Mouse (Mus musculus): ENCODE data around the gene Klhdc8a. TPM values are rescaled to one million over a fixed set of nuclear protein-coding genes. Genes with fewer than 3 reads are reported as not detected.

The Klhdc8a gene
- polyA plus RNA-seq, 1 experiment, result 0.69 TPM

- Histone ChIP-seq H3K4me1 (ENCODE audit: control insufficient read depth, insufficient read depth, low read length) (peaks cover 18% of the 10 kb centered on the region), H3K36me3 (ENCODE audit: control insufficient read depth, insufficient read depth, low read length) (no peaks in the 10 kb centered on the region), H3K27me3 (ENCODE audit: control insufficient read depth, insufficient read depth, low read length) (no peaks in the 10 kb centered on the region), H3K4me3 (ENCODE audit: control insufficient read depth, low read depth, low read length) (no peak overlapping the region), H3K27ac (ENCODE audit: control insufficient read depth, insufficient read depth, low read depth, low read length) (no peak overlapping the region)
- TF ChIP-seq POLR2A (IDR thresholded peaks at IDR 0.05; ENCODE audit: control insufficient read depth, low read depth, low read length) (no peak), CTCF (IDR thresholded peaks at IDR 0.05; ENCODE audit: control insufficient read depth, insufficient read depth, insufficient replicate concordance, low read depth, low read length) (no peak)
These were observed 19.8 kb downstream of the Klhdc8a start for GRCm38 (mm10) chr1:132317894-132318863.

- TF ChIP-seq POLR2A (IDR thresholded peaks at IDR 0.05; ENCODE audit: control insufficient read depth, low read depth, low read length), result no peak
- no peak for TF ChIP-seq CTCF (IDR thresholded peaks at IDR 0.05; ENCODE audit: control insufficient read depth, insufficient read depth, insufficient replicate concordance, low read depth, low read length)
- Histone ChIP-seq H3K27me3 (ENCODE audit: control insufficient read depth, insufficient read depth, low read length) (no peaks in the 10 kb centered on the region), H3K27ac (ENCODE audit: control insufficient read depth, insufficient read depth, low read depth, low read length) (no peak overlapping the region), H3K4me3 (ENCODE audit: control insufficient read depth, low read depth, low read length) (no peak overlapping the region), H3K36me3 (ENCODE audit: control insufficient read depth, insufficient read depth, low read length) (no peaks in the 10 kb centered on the region), H3K4me1 (ENCODE audit: control insufficient read depth, insufficient read depth, low read length) (peaks cover 18% of the 10 kb centered on the region)
These were observed 20.8 kb downstream of the Klhdc8a start for GRCm38 (mm10) chr1:132319242-132319641.

GRCm38 (mm10) chr1:132321821-132322580 lies 23.6 kb downstream of the Klhdc8a start:
- peak overlapping the region; percentile 23; the same call in 1 of the 2 replicates for H3K27ac ChIP-seq (ENCODE audit: control insufficient read depth, insufficient read depth, low read depth, low read length)
- peak overlapping the region; percentile 68; the same call in 1 of the 2 replicates for H3K4me3 ChIP-seq (ENCODE audit: control insufficient read depth, low read depth, low read length)
- no peaks in the 10 kb centered on the region for H3K27me3 ChIP-seq (ENCODE audit: control insufficient read depth, insufficient read depth, low read length)
- no peak for TF ChIP-seq POLR2A (IDR thresholded peaks at IDR 0.05; ENCODE audit: control insufficient read depth, low read depth, low read length)
- TF ChIP-seq CTCF (IDR thresholded peaks at IDR 0.05; ENCODE audit: control insufficient read depth, insufficient read depth, insufficient replicate concordance, low read depth, low read length), result no peak
- H3K36me3 ChIP-seq (ENCODE audit: control insufficient read depth, insufficient read depth, low read length), result no peaks in the 10 kb centered on the region
- H3K4me1 ChIP-seq (ENCODE audit: control insufficient read depth, insufficient read depth, low read length), result peaks cover 6% of the 10 kb centered on the region

- peaks cover 6% of the 10 kb centered on the region for H3K4me1 ChIP-seq (ENCODE audit: control insufficient read depth, insufficient read depth, low read length)
These were observed 24.5 kb downstream of the Klhdc8a start for GRCm38 (mm10) chr1:132322711-132323542.

GRCm38 (mm10) chr1:132326777-132327176 lies 28.4 kb downstream of the Klhdc8a start:
- peaks cover 6% of the 10 kb centered on the region for H3K4me1 ChIP-seq (ENCODE audit: control insufficient read depth, insufficient read depth, low read length)
- no peak overlapping the region for H3K27ac ChIP-seq (ENCODE audit: control insufficient read depth, insufficient read depth, low read depth, low read length)
- no peaks in the 10 kb centered on the region for H3K27me3 ChIP-seq (ENCODE audit: control insufficient read depth, insufficient read depth, low read length)
- TF ChIP-seq CTCF (IDR thresholded peaks at IDR 0.05; ENCODE audit: control insufficient read depth, insufficient read depth, insufficient replicate concordance, low read depth, low read length) (no peak), POLR2A (IDR thresholded peaks at IDR 0.05; ENCODE audit: control insufficient read depth, low read depth, low read length) (no peak)
- H3K36me3 ChIP-seq (ENCODE audit: control insufficient read depth, insufficient read depth, low read length), result no peaks in the 10 kb centered on the region
- H3K4me3 ChIP-seq (ENCODE audit: control insufficient read depth, low read depth, low read length), result no peak overlapping the region

More at GRCm38 (mm10) chr1:132322711-132323542, 24.5 kb downstream of the Klhdc8a start:
- Histone ChIP-seq H3K27me3 (ENCODE audit: control insufficient read depth, insufficient read depth, low read length) (no peaks in the 10 kb centered on the region), H3K27ac (ENCODE audit: control insufficient read depth, insufficient read depth, low read depth, low read length) (peak overlapping the region; percentile 28), H3K4me3 (ENCODE audit: control insufficient read depth, low read depth, low read length) (peak overlapping the region; percentile 68), H3K36me3 (ENCODE audit: control insufficient read depth, insufficient read depth, low read length) (no peaks in the 10 kb centered on the region)
- TF ChIP-seq CTCF (IDR thresholded peaks at IDR 0.05; ENCODE audit: control insufficient read depth, insufficient read depth, insufficient replicate concordance, low read depth, low read length) (no peak), POLR2A (IDR thresholded peaks at IDR 0.05; ENCODE audit: control insufficient read depth, low read depth, low read length) (no peak)

- TF ChIP-seq CTCF (IDR thresholded peaks at IDR 0.05; ENCODE audit: control insufficient read depth, insufficient read depth, insufficient replicate concordance, low read depth, low read length) (no peak), POLR2A (IDR thresholded peaks at IDR 0.05; ENCODE audit: control insufficient read depth, low read depth, low read length) (no peak)
- no peak overlapping the region for H3K4me3 ChIP-seq (ENCODE audit: control insufficient read depth, low read depth, low read length)
- H3K27ac ChIP-seq (ENCODE audit: control insufficient read depth, insufficient read depth, low read depth, low read length), result peak overlapping the region; percentile 5
- H3K36me3 ChIP-seq (ENCODE audit: control insufficient read depth, insufficient read depth, low read length), result no peaks in the 10 kb centered on the region
- H3K4me1 ChIP-seq (ENCODE audit: control insufficient read depth, insufficient read depth, low read length), result peaks cover 6% of the 10 kb centered on the region
- no peaks in the 10 kb centered on the region for H3K27me3 ChIP-seq (ENCODE audit: control insufficient read depth, insufficient read depth, low read length)
These were observed 29.1 kb downstream of the Klhdc8a start for GRCm38 (mm10) chr1:132327477-132327876.

All from testis, adult 2 months (tissue).